Mouse (Mus musculus) G1E (cell line): ENCODE results near the gene Hamp2.

Experiments
- CTCF ChIP-seq: IDR thresholded peaks from 2 replicates; pipeline ENCODE4 v1.5.1; 2012; ENCODE audit warnings: low read depth, low read length, inconsistent platforms, mixed read lengths
- GATA1 ChIP-seq: IDR thresholded peaks from 2 replicates; pipeline ENCODE4 v1.6.1; 2012; ENCODE audit warnings: borderline replicate concordance, low read length, inconsistent platforms, mixed read lengths
- GATA2 ChIP-seq: IDR thresholded peaks from 2 replicates; pipeline ENCODE4 v1.6.1; 2012; ENCODE audit warnings: low read depth, low read length, inconsistent platforms, borderline replicate concordance
- POLR2AphosphoS5 ChIP-seq: IDR thresholded peaks from 2 replicates; pipeline ENCODE4 v1.6.1; 2012; ENCODE audit warnings: low read depth, low read length, inconsistent platforms; ENCODE audit not compliant: insufficient replicate concordance
- TAL1 ChIP-seq: conservative IDR thresholded peaks from 2 replicates; pipeline ENCODE4 v1.6.1; 2012; ENCODE audit warnings: low read depth, low read length, inconsistent platforms, mixed read lengths

DNA sequence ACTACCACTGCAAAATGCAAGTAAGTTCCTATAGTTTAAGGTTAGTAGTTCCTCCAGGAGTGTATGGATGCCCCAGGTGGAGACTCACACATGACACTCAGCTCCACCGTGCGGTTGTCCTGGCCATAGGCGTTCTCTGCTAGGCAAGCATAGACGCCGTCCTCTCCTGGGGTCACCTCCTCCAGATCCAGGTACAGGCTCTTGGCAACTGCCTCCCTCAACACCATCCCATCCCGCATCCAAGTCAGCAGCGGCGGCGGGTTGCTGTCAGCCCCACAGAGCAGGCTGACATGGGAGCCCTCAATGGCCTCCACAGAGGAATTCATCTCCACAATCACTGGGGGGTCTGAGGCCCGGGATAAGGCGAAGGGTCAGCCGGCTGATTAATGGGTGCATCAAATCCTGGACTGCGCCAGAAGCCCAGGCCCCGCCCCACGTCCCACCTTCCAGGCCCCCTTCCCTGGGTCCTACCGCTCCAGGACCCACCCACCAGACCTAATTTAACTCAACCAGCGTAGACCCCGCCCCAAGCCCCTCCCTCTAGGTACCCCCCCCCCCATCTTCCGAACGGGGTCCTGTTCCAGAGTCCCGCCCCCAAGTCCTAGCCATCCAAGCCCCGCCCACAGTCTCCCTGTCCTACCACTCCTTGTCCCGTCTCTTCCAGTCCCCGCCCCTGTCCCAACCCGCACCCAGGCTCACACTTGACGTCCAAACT lies 16.0 kb downstream of the Hamp2 start:
- TF ChIP-seq CTCF: no peak
- TF ChIP-seq POLR2AphosphoS5: no peak
- TF ChIP-seq GATA1: no peak
- no peak for TF ChIP-seq TAL1
- TF ChIP-seq GATA2: no peak
